Mouse (Mus musculus): ENCODE results near the gene 9130230L23Rik. TPM values are rescaled to one million over a fixed set of nuclear protein-coding genes. Genes with fewer than 3 reads are reported as not detected.
A peak's percentile ranks its signal among the peaks of the same experiment; 100 is the strongest.

9130230L23Rik gene
- total and polyA plus RNA-seq, 2 experiments from 2014 or later, result not detected

DNA sequence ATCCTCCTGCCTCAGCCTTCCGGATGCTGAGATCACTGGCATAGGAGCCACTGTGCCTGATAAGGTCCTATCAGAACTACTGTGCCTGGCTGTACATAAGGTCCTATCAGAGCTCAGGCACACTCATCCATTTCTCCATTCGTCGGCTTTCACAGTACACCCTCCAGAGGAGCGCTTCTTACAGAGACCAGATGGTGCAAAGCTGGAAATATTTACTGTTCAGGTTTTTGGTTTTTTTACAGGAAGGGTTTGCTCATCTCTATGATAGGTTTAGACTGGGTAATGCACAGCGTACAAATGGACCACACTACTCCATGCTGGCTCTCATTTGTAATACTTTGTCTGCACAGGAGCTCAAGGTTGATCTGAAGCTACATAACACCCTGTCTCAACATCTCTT, 40.8 kb downstream of the 9130230L23Rik start:
- H3K36me3 ChIP-seq (ENCODE audit: insufficient read depth, low read length), result no peaks in the 10 kb centered on the region
- H3K27ac ChIP-seq (ENCODE audit: low read depth, low read length), result no peak overlapping the region
- no peak overlapping the region for H3K9ac ChIP-seq (replicated peaks; ENCODE audit: low read length, poor library complexity, severe bottlenecking)
- H3K27me3 ChIP-seq (ENCODE audit: insufficient read depth, low read length), result no peaks in the 10 kb centered on the region
- DNase-seq (ENCODE audit: low spot score) (no peak), ATAC-seq (ENCODE audit: low FRiP score) (no peak)
- no peak overlapping the region for H3K4me2 ChIP-seq (ENCODE audit: low read depth, low read length, poor library complexity, severe bottlenecking)
- WGBS, result 94% methylated on average over 5 of the region's 5 CpGs
- H3K9me3 ChIP-seq (ENCODE audit: low read length), result no peaks in the 10 kb centered on the region
- H3K4me3 ChIP-seq (ENCODE audit: low read depth, low read length), result no peak overlapping the region
- H3K4me1 ChIP-seq (ENCODE audit: insufficient read depth, low read length), result no peaks in the 10 kb centered on the region
- no peak for TF ChIP-seq CTCF (IDR thresholded peaks at IDR 0.05)

DNA sequence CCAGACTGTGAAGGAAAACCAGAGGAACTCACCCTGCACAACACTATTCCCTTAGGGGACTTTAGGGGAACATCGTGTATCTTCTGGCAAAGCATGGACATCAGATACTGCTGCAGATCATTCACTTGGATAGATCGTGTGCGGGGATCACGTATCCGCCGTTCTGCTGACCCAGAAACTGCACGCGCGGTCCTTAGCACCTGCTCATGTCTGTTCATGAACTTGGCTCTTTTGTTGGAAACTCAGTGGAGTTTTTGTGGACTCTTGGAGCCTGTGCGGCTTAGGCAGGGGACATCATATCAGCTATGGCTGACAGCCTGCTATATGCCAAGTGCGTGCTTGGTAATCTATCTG, 43.5 kb downstream of the 9130230L23Rik start:
- DNase-seq (ENCODE audit: low spot score), result no peak
- WGBS, result 92% methylated on average over 11 of the region's 11 CpGs
- H3K4me1 ChIP-seq (ENCODE audit: insufficient read depth, low read length), result no peaks in the 10 kb centered on the region; the same call in 1 of the 2 replicates
- no peaks in the 10 kb centered on the region for H3K27me3 ChIP-seq (ENCODE audit: insufficient read depth, low read length)
- TF ChIP-seq CTCF (IDR thresholded peaks at IDR 0.05), result no peak
- H3K4me3 ChIP-seq (ENCODE audit: low read depth, low read length), result no peak overlapping the region
- H3K4me2 ChIP-seq (ENCODE audit: low read depth, low read length, poor library complexity, severe bottlenecking), result no peak overlapping the region
- no peaks in the 10 kb centered on the region for H3K36me3 ChIP-seq (ENCODE audit: insufficient read depth, low read length)
- no peak overlapping the region for H3K9ac ChIP-seq (replicated peaks; ENCODE audit: low read length, poor library complexity, severe bottlenecking)
- H3K27ac ChIP-seq (ENCODE audit: low read depth, low read length), result no peak overlapping the region
- no peaks in the 10 kb centered on the region for H3K9me3 ChIP-seq (ENCODE audit: low read length)
- ATAC-seq (ENCODE audit: low FRiP score), result no peak

DNA sequence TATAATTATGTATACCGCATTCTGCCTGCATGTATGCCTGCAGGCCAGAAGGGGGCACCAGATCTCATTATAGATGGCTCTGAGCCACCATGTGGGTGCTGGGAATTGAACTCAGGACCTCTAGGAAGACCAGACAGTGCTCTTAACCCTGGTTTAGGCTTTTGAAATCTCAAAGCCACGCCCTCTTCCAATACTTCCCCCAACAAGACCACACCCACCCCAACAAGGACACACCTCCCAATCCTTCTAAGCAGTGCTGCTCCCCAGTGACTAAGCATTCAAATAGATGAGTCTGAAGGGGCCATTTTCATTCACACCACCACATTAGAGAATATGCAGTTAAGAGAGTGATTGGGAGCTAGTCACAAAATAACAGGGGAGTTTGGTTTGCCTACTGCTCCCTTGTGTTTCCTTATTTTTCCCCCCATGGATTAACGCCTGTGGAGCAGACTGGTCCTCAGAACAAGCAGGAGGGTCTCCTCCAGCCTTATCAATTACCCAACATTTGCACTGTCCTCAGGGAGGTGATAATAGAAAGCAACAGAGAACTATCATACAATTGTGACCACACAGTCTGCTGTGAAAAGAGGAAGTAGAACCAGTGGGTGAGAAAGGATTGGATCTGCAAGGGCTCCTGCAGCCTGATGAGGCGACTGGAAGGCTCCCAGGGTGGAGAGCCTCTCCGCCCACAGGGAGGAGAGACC, 44.0 kb downstream of the 9130230L23Rik start:
- Histone ChIP-seq H3K4me2 (ENCODE audit: low read depth, low read length, poor library complexity, severe bottlenecking) (no peak overlapping the region), H3K27me3 (ENCODE audit: insufficient read depth, low read length) (no peaks in the 10 kb centered on the region), H3K4me3 (ENCODE audit: low read depth, low read length) (no peak overlapping the region), H3K36me3 (ENCODE audit: insufficient read depth, low read length) (no peaks in the 10 kb centered on the region), H3K4me1 (ENCODE audit: insufficient read depth, low read length) (peaks cover 3% of the 10 kb centered on the region; the same call in 1 of the 2 replicates), H3K9ac (replicated peaks; ENCODE audit: low read length, poor library complexity, severe bottlenecking) (no peak overlapping the region), H3K27ac (ENCODE audit: low read depth, low read length) (no peak overlapping the region), H3K9me3 (ENCODE audit: low read length) (no peaks in the 10 kb centered on the region)
- DNase-seq (ENCODE audit: low spot score) (no peak), ATAC-seq (ENCODE audit: low FRiP score) (no peak)
- 73% methylated on average over 5 of the region's 5 CpGs for WGBS
- peak; percentile 40 for TF ChIP-seq CTCF (IDR thresholded peaks at IDR 0.05)

DNA sequence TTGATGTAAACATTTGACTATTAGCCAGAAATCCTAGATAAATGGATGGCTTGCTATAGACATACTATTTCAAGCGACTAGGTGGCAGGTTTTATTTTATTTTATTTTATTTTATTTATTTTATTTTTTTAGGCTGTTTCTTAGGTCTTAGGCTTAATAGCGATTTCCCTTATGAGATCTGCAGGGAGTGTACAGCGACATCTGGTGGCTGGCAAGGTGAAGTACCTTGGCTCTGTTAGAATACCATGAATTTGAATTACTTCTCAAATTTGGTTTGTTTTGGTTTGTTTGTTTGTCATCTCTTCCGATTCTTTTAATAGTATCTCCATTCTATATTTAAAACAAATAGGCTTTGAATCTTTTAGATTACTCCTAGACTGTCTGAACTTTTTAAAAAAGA, 45.5 kb downstream of the 9130230L23Rik start:
- Histone ChIP-seq H3K27ac (ENCODE audit: low read depth, low read length) (no peak overlapping the region), H3K9me3 (ENCODE audit: low read length) (no peaks in the 10 kb centered on the region), H3K27me3 (ENCODE audit: insufficient read depth, low read length) (no peaks in the 10 kb centered on the region), H3K4me1 (ENCODE audit: insufficient read depth, low read length) (peaks cover 3% of the 10 kb centered on the region; the same call in 1 of the 2 replicates), H3K4me2 (ENCODE audit: low read depth, low read length, poor library complexity, severe bottlenecking) (no peak overlapping the region), H3K9ac (replicated peaks; ENCODE audit: low read length, poor library complexity, severe bottlenecking) (no peak overlapping the region), H3K36me3 (ENCODE audit: insufficient read depth, low read length) (no peaks in the 10 kb centered on the region), H3K4me3 (ENCODE audit: low read depth, low read length) (no peak overlapping the region)
- DNase-seq (ENCODE audit: low spot score) (peak; percentile 59), ATAC-seq (ENCODE audit: low FRiP score) (no peak)
- 4% methylated on average over 4 of the region's 4 CpGs for WGBS
- TF ChIP-seq CTCF (IDR thresholded peaks at IDR 0.05), result peak; percentile 94

DNA sequence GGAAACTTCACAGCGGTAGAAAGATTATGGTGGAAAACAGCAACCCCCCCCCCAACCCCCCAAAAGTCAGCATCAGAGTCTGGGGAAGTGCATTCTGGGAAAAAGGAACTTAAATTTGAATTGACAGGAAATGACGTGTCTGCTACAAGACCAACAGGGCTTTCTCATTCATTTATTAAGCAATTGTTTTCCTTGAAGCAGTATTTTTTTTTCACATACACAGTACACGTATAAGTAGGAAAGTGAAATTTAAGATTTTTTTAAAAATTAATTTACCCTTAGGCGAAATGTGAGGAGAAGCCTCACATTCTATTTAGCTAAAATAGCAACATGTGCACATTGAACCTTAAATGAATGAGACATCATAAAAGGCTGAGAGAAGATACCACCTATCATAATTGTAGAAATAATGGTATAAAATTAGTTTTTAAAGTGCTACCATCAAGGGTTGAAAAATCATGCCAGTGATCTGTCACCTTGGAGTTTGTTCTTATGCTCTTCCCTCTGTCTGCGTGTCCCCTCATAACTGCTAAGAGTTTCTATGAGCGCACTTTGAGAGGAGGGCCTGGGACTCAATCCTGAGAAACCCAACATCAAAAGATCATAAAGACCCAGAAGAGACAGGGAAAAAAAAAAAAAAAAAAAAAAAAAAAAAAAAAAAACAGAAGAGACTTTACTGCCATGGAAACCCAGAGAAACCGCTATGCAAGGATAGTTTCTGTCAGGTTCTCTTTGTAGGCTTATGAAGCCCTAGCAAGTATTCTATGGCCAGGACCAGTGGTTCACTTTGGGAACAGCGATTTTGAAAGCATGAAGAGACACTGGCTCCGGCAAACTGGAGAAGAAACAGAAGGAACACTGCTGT, 47.7 kb downstream of the 9130230L23Rik start:
- H3K36me3 ChIP-seq (ENCODE audit: insufficient read depth, low read length), result no peaks in the 10 kb centered on the region
- peak overlapping the region; percentile 23 for H3K4me2 ChIP-seq (ENCODE audit: low read depth, low read length, poor library complexity, severe bottlenecking)
- peak overlapping the region; percentile 65; the same call in 1 of the 2 replicates for H3K27ac ChIP-seq (ENCODE audit: low read depth, low read length)
- no peak overlapping the region for H3K9ac ChIP-seq (replicated peaks; ENCODE audit: low read length, poor library complexity, severe bottlenecking)
- H3K27me3 ChIP-seq (ENCODE audit: insufficient read depth, low read length), result no peaks in the 10 kb centered on the region
- H3K4me1 ChIP-seq (ENCODE audit: insufficient read depth, low read length), result peaks cover 3% of the 10 kb centered on the region; the same call in 1 of the 2 replicates
- WGBS, result 69% methylated on average over 9 of the region's 9 CpGs
- H3K4me3 ChIP-seq (ENCODE audit: low read depth, low read length), result peak overlapping the region; percentile 10; the same call in 1 of the 2 replicates
- TF ChIP-seq CTCF (IDR thresholded peaks at IDR 0.05), result no peak
- ATAC-seq (ENCODE audit: low FRiP score) (no peak), DNase-seq (ENCODE audit: low spot score) (no peak)
- H3K9me3 ChIP-seq (ENCODE audit: low read length), result no peaks in the 10 kb centered on the region
